Mouse (Mus musculus) midbrain, embryonic 14.5 days (tissue): ENCODE data around the gene Hemk1. TPM values are rescaled to one million over a fixed set of nuclear protein-coding genes. Genes with fewer than 3 reads are reported as not detected.

ENCODE experiments used
- ATAC-seq: fragments of 200-750 bp; cut with Nextera tagmentation; 2 replicates; pipeline ENCODE4 v1.8.0; 2017; ENCODE audit warnings: moderate number of reproducible peaks, moderate library complexity; ENCODE audit not compliant: low FRiP score, low TSS enrichment
- DNase-seq: peaks from one replicate; pipeline ENCODE4 v3.0.0-alpha.2; 2015
- H3K27ac ChIP-seq: fragments of 300-500 bp; sonication (generic); replicated peaks from 2 replicates; pipeline ENCODE4 v1.5.1; 2014; ENCODE audit warnings: mild to moderate bottlenecking, low read depth, low read length, moderate library complexity
- H3K27me3 ChIP-seq: fragments of 300-500 bp; sonication (generic); 2 replicates; pipeline ENCODE4 v1.6.1; 2014; ENCODE audit warnings: low read length, control low read depth, mixed read lengths; ENCODE audit not compliant: control insufficient read depth, insufficient read depth
- H3K36me3 ChIP-seq: fragments of 300-500 bp; sonication (generic); 2 replicates; pipeline ENCODE4 v1.6.1; 2014; ENCODE audit warnings: low read length, control low read depth; ENCODE audit not compliant: control insufficient read depth, insufficient read depth
- H3K4me1 ChIP-seq: fragments of 300-500 bp; sonication (generic); 2 replicates; pipeline ENCODE4 v1.6.1; 2014; ENCODE audit warnings: mild to moderate bottlenecking, antibody characterized with exemption, low read length, control low read depth; ENCODE audit not compliant: control insufficient read depth, insufficient read depth
- H3K4me2 ChIP-seq: fragments of 300-500 bp; sonication (generic); 2 replicates; pipeline ENCODE4 v1.6.1; 2014; ENCODE audit warnings: mild to moderate bottlenecking, low read length, moderate library complexity
- H3K4me3 ChIP-seq: fragments of 300-500 bp; sonication (generic); replicated peaks from 2 replicates; pipeline ENCODE4 v1.5.1; 2014; ENCODE audit warnings: low read depth, low read length
- H3K9ac ChIP-seq: fragments of 300-500 bp; sonication (generic); replicated peaks from 2 replicates; pipeline ENCODE4 v1.6.1; 2014; ENCODE audit warnings: mild to moderate bottlenecking, low read length, moderate library complexity
- H3K9me3 ChIP-seq: fragments of 300-500 bp; sonication (generic); 2 replicates; pipeline ENCODE4 v1.6.1; 2016; ENCODE audit warnings: low read length, control low read depth, mixed read lengths; ENCODE audit not compliant: control insufficient read depth
- WGBS: fragments of 180-500 bp; shearing (Covaris S2); extraction: QIAGEN DNeasy Blood & Tissue Kit; methylation state at CpG from one replicate; pipeline ENCODE4 v1.1.7; 2014; 5-methylcytosine and 5-hydroxymethylcytosine counted together
- polyA plus RNA-seq: library from polyadenylated mRNA; unstranded; fragments of >200 nt; fragmentation: Nextera tagmentation; extraction: Ambion mirVana; gene quantifications from 2 replicates; pipeline ENCODE4 v1.2.1, GENCODE M21; 2014

The Hemk1 gene
- polyA plus RNA-seq, 1 experiment from 2014 or later, result 21.7 TPM

DNA sequence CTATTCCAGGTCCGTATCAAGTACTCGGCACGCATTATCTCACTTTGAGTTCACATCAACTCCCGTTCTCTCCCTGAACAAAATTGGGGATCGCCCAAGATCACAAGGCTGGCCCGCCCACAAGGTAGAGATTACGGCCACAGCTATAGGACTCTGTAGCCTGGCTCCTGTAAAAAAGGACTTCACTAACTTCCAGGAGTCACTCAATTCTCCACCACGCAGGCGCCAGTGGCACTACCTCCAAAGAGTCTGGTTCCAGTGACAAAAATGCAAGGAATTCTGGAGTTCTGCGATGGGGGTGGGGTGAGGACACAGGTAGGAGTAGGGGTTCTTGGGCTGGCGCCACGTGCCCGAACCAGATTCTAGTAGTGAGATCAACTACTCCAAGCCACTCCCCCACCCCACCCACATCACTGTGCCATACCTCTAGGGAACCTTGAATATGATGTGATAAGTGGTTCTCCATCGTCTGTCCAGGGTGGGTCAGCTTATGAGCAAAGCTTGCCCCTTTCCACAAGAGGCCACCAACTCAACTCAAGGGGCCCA, 50.0 kb downstream of the Hemk1 start:
- peaks cover 4% of the 10 kb centered on the region; the same call in 1 of the 2 replicates for H3K27me3 ChIP-seq
- DNase-seq, result no peak
- no peak overlapping the region for H3K4me3 ChIP-seq
- no peak overlapping the region for H3K9ac ChIP-seq
- H3K4me2 ChIP-seq, result no peak overlapping the region
- no peaks in the 10 kb centered on the region for H3K9me3 ChIP-seq
- peaks cover 8% of the 10 kb centered on the region for H3K4me1 ChIP-seq
- H3K27ac ChIP-seq, result no peak overlapping the region
- 93% methylated on average over 14 of the region's 14 CpGs for WGBS
- ATAC-seq, result no peak
- H3K36me3 ChIP-seq, result no peaks in the 10 kb centered on the region

DNA sequence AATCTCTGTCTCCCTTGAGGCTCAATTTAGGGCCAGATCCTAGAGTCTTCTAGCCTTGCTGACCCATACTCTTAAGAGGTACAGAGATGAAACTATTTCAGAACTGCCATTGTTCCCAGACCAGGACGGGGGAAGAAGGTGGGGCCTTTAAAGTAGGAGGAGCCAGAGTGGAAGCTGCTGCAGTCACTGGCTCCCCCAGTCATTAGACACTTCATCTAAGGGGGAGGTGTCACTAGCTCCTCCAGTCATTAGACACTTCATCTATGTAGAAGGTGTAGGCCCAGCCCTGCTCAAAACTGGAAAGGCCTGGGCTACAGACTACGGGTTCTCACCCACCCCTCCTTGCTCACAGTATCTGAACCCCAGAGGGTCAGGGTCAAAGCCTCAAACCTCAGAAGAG, 50.9 kb downstream of the Hemk1 start:
- whole genome bisulfite sequencing, result 80% methylated on average over 2 of the region's 2 CpGs
- Histone ChIP-seq H3K4me1 (peaks cover 8% of the 10 kb centered on the region), H3K27ac (no peak overlapping the region), H3K9ac (no peak overlapping the region), H3K27me3 (peaks cover 4% of the 10 kb centered on the region; the same call in 1 of the 2 replicates), H3K4me3 (no peak overlapping the region), H3K4me2 (no peak overlapping the region), H3K9me3 (no peaks in the 10 kb centered on the region), H3K36me3 (no peaks in the 10 kb centered on the region)
- DNase-seq (no peak), ATAC-seq (no peak)

DNA sequence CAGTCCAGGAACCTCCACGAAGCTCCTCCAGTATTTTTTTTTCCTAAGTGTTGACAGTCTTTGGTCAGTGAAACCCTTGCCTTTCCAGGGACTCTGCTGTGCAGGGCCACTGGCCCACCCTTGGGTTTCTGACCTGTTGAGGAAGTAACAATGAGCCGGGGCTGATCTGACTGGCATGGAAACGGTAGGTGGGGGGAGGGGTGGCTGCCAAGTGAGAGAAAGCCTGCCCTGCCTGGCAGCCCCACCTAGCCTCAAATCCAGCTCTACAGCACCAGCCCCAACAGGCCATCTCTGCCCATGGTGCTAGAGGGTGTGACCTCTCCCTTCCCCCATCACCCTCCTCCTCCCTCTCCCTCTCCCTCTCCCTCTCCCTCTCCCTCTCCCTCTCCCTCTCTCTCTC, 53.1 kb downstream of the Hemk1 start:
- H3K9me3 ChIP-seq, result no peaks in the 10 kb centered on the region
- H3K36me3 ChIP-seq, result no peaks in the 10 kb centered on the region
- DNase-seq, result no peak
- H3K4me1 ChIP-seq, result peaks cover 10% of the 10 kb centered on the region
- H3K27me3 ChIP-seq, result peaks cover 4% of the 10 kb centered on the region; the same call in 1 of the 2 replicates
- 19% methylated on average over 3 of the region's 3 CpGs for WGBS
- H3K4me3 ChIP-seq, result no peak overlapping the region
- ATAC-seq, result no peak
- H3K27ac ChIP-seq, result no peak overlapping the region
- no peak overlapping the region for H3K4me2 ChIP-seq
- no peak overlapping the region for H3K9ac ChIP-seq

DNA sequence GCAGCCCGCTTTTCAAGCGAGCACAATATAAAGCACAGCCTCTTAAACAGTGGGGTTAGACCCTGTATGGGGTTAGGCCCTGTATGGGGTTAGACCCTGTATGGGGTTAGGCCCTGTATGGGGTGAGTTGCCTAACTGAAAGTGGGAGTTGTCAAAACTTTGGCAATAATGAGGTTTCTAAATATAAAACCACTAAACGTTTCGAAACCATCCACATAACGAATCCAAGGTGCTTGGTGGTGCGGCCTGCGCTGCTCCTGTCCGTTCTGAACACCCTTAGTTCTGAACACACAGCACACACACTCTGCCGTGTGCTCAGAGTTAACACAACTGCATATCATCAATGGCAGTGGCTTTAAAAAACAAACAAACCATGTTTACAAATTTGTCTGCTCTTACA, 55.2 kb downstream of the Hemk1 start:
- Histone ChIP-seq H3K9ac (no peak overlapping the region), H3K4me1 (peaks cover 11% of the 10 kb centered on the region; the same call in 1 of the 2 replicates), H3K9me3 (no peaks in the 10 kb centered on the region), H3K27me3 (no peaks in the 10 kb centered on the region), H3K4me2 (no peak overlapping the region), H3K27ac (no peak overlapping the region), H3K36me3 (no peaks in the 10 kb centered on the region), H3K4me3 (no peak overlapping the region)
- WGBS, result 91% methylated on average over 9 of the region's 9 CpGs
- no peak for DNase-seq
- no peak for ATAC-seq

DNA sequence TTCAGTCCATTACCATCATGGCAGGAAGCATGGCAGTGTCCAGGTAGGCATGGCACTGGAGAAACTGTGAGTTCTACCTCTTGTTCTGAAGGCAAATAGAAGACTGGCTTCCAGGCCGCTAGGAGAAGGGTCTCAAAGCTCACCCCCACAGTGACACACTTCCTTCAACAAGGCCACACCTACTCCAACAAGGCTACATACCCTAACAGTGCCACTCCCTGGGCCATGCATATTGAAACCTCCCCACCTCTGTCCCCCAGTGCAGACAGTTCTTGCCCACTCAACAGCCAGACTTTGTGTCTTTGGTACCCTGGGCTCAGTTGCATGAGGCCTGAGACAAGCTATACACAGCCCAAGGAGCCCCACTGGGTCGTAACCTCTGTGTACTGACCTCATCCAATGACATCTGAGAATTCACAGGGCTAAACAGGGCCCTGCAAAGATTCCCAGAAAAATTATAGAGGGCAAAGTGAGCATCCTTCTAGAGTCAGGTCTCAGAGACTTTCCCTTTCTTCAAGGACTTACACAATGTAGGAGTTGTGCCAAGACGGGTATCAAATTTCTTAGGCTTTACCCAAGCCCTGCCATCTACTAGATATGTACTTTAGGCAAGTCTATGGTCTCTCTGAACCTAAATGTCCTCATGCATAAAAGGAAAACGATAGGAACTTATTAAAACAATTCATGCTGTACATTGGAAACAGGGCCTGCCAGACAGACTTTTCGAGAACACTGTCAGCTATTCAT, 56.7 kb downstream of the Hemk1 start:
- ATAC-seq, result no peak
- no peak for DNase-seq
- H3K4me1 ChIP-seq, result peaks cover 11% of the 10 kb centered on the region; the same call in 1 of the 2 replicates
- WGBS, result 92% methylated on average over 5 of the region's 5 CpGs
- no peaks in the 10 kb centered on the region for H3K36me3 ChIP-seq
- no peak overlapping the region for H3K4me3 ChIP-seq
- no peaks in the 10 kb centered on the region for H3K9me3 ChIP-seq
- H3K27me3 ChIP-seq, result no peaks in the 10 kb centered on the region
- no peak overlapping the region for H3K27ac ChIP-seq
- no peak overlapping the region for H3K9ac ChIP-seq
- H3K4me2 ChIP-seq, result no peak overlapping the region

DNA sequence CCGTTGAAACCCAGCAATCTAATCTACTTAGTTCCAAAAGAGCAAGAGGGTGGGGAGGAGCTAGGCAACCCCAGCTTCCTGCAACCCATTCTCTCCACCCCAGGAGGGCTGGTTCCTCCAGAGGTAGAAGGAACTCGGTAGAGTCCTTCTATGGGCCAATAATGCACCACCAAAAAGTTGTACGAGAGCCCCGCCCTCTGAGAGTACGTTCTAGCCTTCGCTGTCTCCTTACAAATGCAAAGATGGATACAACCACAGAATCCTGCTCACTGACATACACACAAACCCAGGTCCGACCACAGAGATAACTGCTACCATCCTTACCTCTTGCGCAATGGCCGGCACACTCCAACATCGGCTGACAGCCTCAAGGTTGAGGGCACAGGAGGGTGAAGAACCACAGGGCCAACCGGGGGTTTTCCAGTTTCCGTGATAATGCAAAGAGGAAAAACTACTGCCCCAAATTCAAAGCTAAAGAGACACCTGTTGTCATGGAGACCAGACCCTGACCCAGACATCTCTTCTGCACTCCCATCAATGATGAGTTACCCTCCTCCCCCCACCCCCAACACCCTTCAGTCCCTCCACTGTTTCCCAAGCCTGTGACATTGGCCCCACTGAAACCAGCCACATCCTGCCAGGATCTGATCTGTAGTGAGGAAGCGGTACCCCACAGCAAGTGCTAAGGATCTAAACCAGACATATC, 57.7 kb downstream of the Hemk1 start:
- Histone ChIP-seq H3K9me3 (no peaks in the 10 kb centered on the region), H3K4me1 (peaks cover 11% of the 10 kb centered on the region; the same call in 1 of the 2 replicates), H3K36me3 (no peaks in the 10 kb centered on the region), H3K4me3 (no peak overlapping the region), H3K27ac (no peak overlapping the region), H3K4me2 (no peak overlapping the region), H3K9ac (no peak overlapping the region; the same call in 1 of the 2 replicates), H3K27me3 (no peaks in the 10 kb centered on the region)
- ATAC-seq (no peak), DNase-seq (no peak)
- 43% methylated on average over 13 of the region's 13 CpGs for WGBS

DNA sequence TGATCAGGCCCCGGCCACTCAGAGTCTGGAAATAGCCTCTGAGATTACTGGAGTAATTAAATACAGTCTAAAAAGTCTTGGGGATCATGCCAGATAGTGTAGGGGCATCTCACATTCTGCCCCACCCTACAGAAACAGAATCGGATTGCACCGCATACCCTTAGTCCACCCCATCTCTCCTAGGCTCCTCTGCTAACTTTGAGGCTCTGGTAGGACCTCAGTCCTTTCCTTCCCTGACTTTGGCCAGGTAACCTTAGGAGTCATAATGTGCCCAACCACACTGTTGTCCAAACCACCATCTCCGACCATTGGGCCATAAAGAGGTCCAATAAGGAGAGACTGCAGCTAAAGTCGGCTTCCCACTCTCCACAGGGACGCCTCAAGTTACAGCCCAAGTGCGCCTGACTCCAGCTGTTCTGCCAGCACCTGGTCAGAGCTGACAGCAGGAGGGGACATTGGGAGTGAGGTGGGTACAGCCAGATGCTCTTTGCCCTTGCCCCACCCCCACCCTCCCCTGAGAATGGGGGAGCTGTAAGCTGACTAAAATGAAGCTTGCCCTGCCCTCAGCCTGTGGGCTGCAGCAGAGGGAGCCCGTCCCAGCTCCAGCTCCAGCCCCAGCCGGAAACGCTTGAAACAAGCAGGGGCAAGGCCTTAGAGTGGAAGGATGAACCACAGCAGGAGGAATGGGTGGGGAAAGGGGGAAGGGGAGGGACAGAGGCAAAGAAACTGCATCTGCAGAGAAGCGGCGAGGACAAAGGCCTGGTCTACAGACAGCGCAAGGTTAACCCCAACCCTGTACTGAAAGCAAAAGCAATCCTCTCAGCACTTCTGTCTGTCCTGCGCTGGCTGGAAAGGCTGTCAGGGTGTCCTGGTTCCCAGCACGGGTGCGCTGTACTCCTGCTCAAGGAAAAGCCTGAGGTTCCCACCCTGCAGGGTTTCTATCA, 58.5 kb downstream of the Hemk1 start:
- Histone ChIP-seq H3K9ac (no peak overlapping the region; the same call in 1 of the 2 replicates), H3K27ac (no peak overlapping the region), H3K36me3 (no peaks in the 10 kb centered on the region), H3K4me2 (no peak overlapping the region), H3K4me3 (no peak overlapping the region), H3K27me3 (no peaks in the 10 kb centered on the region), H3K9me3 (no peaks in the 10 kb centered on the region), H3K4me1 (peaks cover 11% of the 10 kb centered on the region; the same call in 1 of the 2 replicates)
- WGBS, result 28% methylated on average over 16 of the region's 16 CpGs
- DNase-seq (peak; percentile 16), ATAC-seq (no peak)
